20 mouse cellular contexts compared by ENCODE assay signal in genomic region chr13:63216537-63216936, GRCm38 (mm10).
A peak's percentile ranks its signal among the peaks of the same experiment; 100 is the strongest.
DNase-seq lines count a peak whose midpoint lies in the region; ATAC-seq and TF ChIP-seq lines count a peak whose summit lies in the region.
"Had no signal": no experiment of that assay in that cellular context is flagged by ENCODE, and none has a peak within 500 bp of the region (broad histone marks: within the 10 kb centered on the region; RNA-seq: fewer than 3 reads in every experiment).

No protein-coding gene starts in this region.

- no peak for ATAC-seq in heart, embryonic 12.5 days (ENCODE audit: insufficient number of reproducible peaks, low FRiP score)
- no peak for ATAC-seq in monocyte, adult 5-6 weeks (replicated peaks; ENCODE audit: insufficient number of reproducible peaks, low FRiP score, low TSS enrichment, poor library complexity, severe bottlenecking)
- ATAC-seq: forebrain, embryonic 14.5 days; hindbrain, embryonic 16.5 days had no signal

- no peaks in the 10 kb centered on the region for H3K27me3 ChIP-seq in heart, embryonic 12.5 days (replicated peaks)
- H3K27me3 ChIP-seq: embryonic facial prominence, embryonic 12.5 days; hindbrain, embryonic 12.5 days had no signal

- H3K9me3 ChIP-seq in heart, embryonic 12.5 days (replicated peaks): no peaks in the 10 kb centered on the region
- no peaks in the 10 kb centered on the region for H3K9me3 ChIP-seq in ES-E14 (ENCODE audit: control insufficient read depth, insufficient read depth, low read depth, low read length)
- H3K9me3 ChIP-seq: embryonic facial prominence, embryonic 12.5 days; hindbrain, embryonic 12.5 days had no signal

- in situ Hi-C loops in ES-E14 (cut with MboI; ENCODE audit: low sequenced_read_pairs in 2 of 2, unreplicated experiment in 2 of 2): no loop called here

- no peak overlapping the region for H3K4me3 ChIP-seq in heart, embryonic 12.5 days
- H3K4me3 ChIP-seq in ES-E14 (ENCODE audit: insufficient read depth in 1 of 2, low read depth in 1 of 2, low read length in 2 of 2, poor library complexity in 1 of 2, severe bottlenecking in 1 of 2): no peak overlapping the region
- H3K4me3 ChIP-seq: embryonic facial prominence, embryonic 12.5 days; gastrocnemius, adult 2 months; hindbrain, embryonic 12.5 days had no signal

- 0 out of 2 replicates have a peak, but pooled peaks cover 4% of the 10 kb centered on the region for H3K4me1 ChIP-seq in heart, embryonic 12.5 days (replicated peaks)
- peaks cover 6 to 9% of the 10 kb centered on the region in 2 experiments; a peak in 3 of 4 replicates for H3K4me1 ChIP-seq in ES-E14 (ENCODE audit: control insufficient read depth in 2 of 2, insufficient read depth in 2 of 2, low read length in 2 of 2, poor library complexity in 1 of 2)
- H3K4me1 ChIP-seq: hindbrain, embryonic 12.5 days had no signal

- no peak overlapping the region for H3K9ac ChIP-seq in heart, embryonic 12.5 days
- no peak overlapping the region for H3K9ac ChIP-seq in ES-E14 (ENCODE audit: insufficient read depth, low read depth, low read length, poor library complexity, severe bottlenecking)
- H3K9ac ChIP-seq: embryonic facial prominence, embryonic 12.5 days; hindbrain, embryonic 12.5 days had no signal

- H3K4me2 ChIP-seq in heart, embryonic 12.5 days: no peak overlapping the region
- H3K4me2 ChIP-seq: embryonic facial prominence, embryonic 12.5 days; hindbrain, embryonic 12.5 days had no signal

- H3K27ac ChIP-seq in heart, embryonic 12.5 days (ENCODE audit: poor library complexity, severe bottlenecking): no peak overlapping the region
- no peak overlapping the region for H3K27ac ChIP-seq in ES-E14 (ENCODE audit: insufficient read depth, low read depth, low read length, poor library complexity, severe bottlenecking)
- H3K27ac ChIP-seq: embryonic facial prominence, embryonic 12.5 days; gastrocnemius, adult 2 months; hindbrain, embryonic 12.5 days had no signal

- peak; percentile 67 for DNase-seq in heart, adult 11 months
- DNase-seq in ES-E14 (ENCODE audit: low read depth, low spot score) (no peak), R1 (ENCODE audit: low read depth, low spot score) (peak; percentile 65)
- no peak for DNase-seq in spleen, postnatal 4 days (ENCODE audit: low spot score in 2 of 2)
- no peak for DNase-seq in adrenal gland, postnatal 10 days
- DNase-seq: adrenal gland, adult 2 months; adrenal gland, postnatal 36 days; cerebellum, adult 2 months; cerebellum, postnatal 10 days; embryo, embryonic 11 days; gastrocnemius, adult 2 months; gastrocnemius, postnatal 25 days; heart, postnatal 10 days; heart, postnatal 4 days had no signal

- H3K36me3 ChIP-seq in heart, embryonic 12.5 days: 0 out of 2 replicates have a peak, but pooled peaks cover 6% of the 10 kb centered on the region
- H3K36me3 ChIP-seq in ES-E14 (ENCODE audit: control insufficient read depth, insufficient read depth, low read length, poor library complexity, severe bottlenecking): no peaks in the 10 kb centered on the region; the same call in 1 of the 2 replicates
- H3K36me3 ChIP-seq: hindbrain, embryonic 12.5 days had no signal

TF ChIP-seq in ES-E14, 5 proteins besides CTCF, POLR2A, EP300 and RAD21:
- TF ChIP-seq MAFK (IDR thresholded peaks at IDR 0.05; ENCODE audit: insufficient read depth, low read depth, low read length): peak; percentile 96
- no peak for TF ChIP-seq CHD2 (IDR thresholded peaks at IDR 0.05; ENCODE audit: low read depth, low read length)
- no peak for TF ChIP-seq HCFC1 (IDR thresholded peaks at IDR 0.05; ENCODE audit: borderline replicate concordance, insufficient read depth, low read length)

Comparison
In these comparisons a context has a peak if more than half of its experiments do, and no peak if none do; other contexts are left out.
1. DNase-seq: peak in heart, adult 11 months (single experiment) and R1 (single experiment); none in ES-E14 (single experiment), spleen, postnatal 4 days (0 of 2) and adrenal gland, postnatal 10 days (single experiment).